Mouse (Mus musculus) adrenal gland, postnatal 14 days (tissue): ENCODE measurements at regions not wholly inside any gene's neighbourhood (a gene's known extent, or its start where the extent isn't known, plus 50 kb on each side); places are given as distances from the start of the nearest gene placed in this dataset.

Experiments used
- DNase-seq: peaks from one replicate; pipeline ENCODE4 v3.0.0; 2021; ENCODE audit warnings: mixed read lengths

- no peak for DNase-seq
These were observed 50.1 kb upstream of the Cpm start for GRCm38 (mm10) chr10:117579210-117579609.

GRCm38 (mm10) chr10:117578696-117579146 lies 50.6 kb upstream of the Cpm start:
- no peak for DNase-seq

- no peak for DNase-seq
These were observed 51.2 kb upstream of the Cpm start for GRCm38 (mm10) chr10:117577970-117578695.

GRCm38 (mm10) chr10:117576881-117577730 lies 52.2 kb upstream of the Cpm start:
- no peak for DNase-seq

- no peak for DNase-seq
These were observed 53.0 kb upstream of the Cpm start for GRCm38 (mm10) chr10:117576154-117576859.

- DNase-seq = no peak
These were observed 53.7 kb upstream of the Cpm start for GRCm38 (mm10) chr10:117575404-117576153.

- DNase-seq = no peak
These were observed 54.4 kb upstream of the Cpm start for GRCm38 (mm10) chr10:117574915-117575314.

GRCm38 (mm10) chr10:117574056-117574727 lies 55.1 kb upstream of the Cpm start:
- no peak for DNase-seq

GRCm38 (mm10) chr10:117573596-117573850 lies 55.8 kb upstream of the Cpm start:
- no peak for DNase-seq

- DNase-seq = no peak
These were observed 56.3 kb upstream of the Cpm start for GRCm38 (mm10) chr10:117572746-117573595.

GRCm38 (mm10) chr10:117571891-117572573 lies 57.3 kb upstream of the Cpm start:
- no peak for DNase-seq

- peak; percentile 43 for DNase-seq
These were observed 58.1 kb upstream of the Cpm start for GRCm38 (mm10) chr10:117570971-117571861.

- no peak for DNase-seq
These were observed 59.0 kb upstream of the Cpm start for GRCm38 (mm10) chr10:117570091-117570970.

GRCm38 (mm10) chr10:117569301-117570079 lies 59.8 kb upstream of the Cpm start:
- DNase-seq = no peak

GRCm38 (mm10) chr10:117568472-117569300 lies 60.6 kb upstream of the Cpm start:
- DNase-seq = no peak

GRCm38 (mm10) chr10:117568138-117568387 lies 61.2 kb upstream of the Cpm start:
- no peak for DNase-seq
